Mouse (Mus musculus): ENCODE data around the gene Rsph14. TPM values are rescaled to one million over a fixed set of nuclear protein-coding genes. Genes with fewer than 3 reads are reported as not detected.

Gene Rsph14
- total RNA-seq, 1 experiment, result 0.18 TPM

DNA sequence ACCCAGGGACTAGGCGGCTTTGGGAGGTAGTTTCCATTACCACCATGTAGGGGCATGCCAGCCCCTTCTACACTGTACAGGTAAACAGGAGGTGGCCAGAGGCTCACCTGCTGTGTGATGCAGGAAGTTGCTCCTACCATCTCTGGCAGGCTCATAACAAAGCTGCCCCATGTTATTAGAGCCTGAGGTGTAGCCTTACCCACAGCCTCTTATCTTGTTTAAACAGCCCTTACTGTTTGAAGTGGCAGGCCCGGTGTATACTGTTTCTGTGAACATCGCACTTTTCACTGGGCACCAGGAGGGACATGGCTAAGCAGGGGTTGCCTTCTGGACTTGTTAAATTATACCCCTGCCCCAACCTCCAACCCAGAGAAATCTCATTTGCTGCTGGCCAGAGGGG lies 28.3 kb downstream of the Rsph14 start:
- Histone ChIP-seq H3K4me1 (ENCODE audit: control insufficient read depth in 2 of 2, insufficient read depth in 2 of 2, low read length in 2 of 2, poor library complexity in 1 of 2) (peaks cover 0 to 3% of the 10 kb centered on the region in 2 experiments; a peak in 1 of 4 replicates), H3K4me3 (ENCODE audit: insufficient read depth in 1 of 2, low read depth in 1 of 2, low read length in 2 of 2, poor library complexity in 1 of 2, severe bottlenecking in 1 of 2) (no peak overlapping the region), H3K27ac (ENCODE audit: insufficient read depth, low read depth, low read length, poor library complexity, severe bottlenecking) (no peak overlapping the region; the same call in 1 of the 2 replicates), H3K36me3 (ENCODE audit: control insufficient read depth, insufficient read depth, low read length, poor library complexity, severe bottlenecking) (no peaks in the 10 kb centered on the region), H3K9ac (ENCODE audit: insufficient read depth, low read depth, low read length, poor library complexity, severe bottlenecking) (no peak overlapping the region), H3K9me3 (ENCODE audit: control insufficient read depth, insufficient read depth, low read depth, low read length) (no peaks in the 10 kb centered on the region)
- no peak for DNase-seq (ENCODE audit: low read depth, low spot score)
- in situ Hi-C loops (cut with MboI; ENCODE audit: low sequenced_read_pairs in 2 of 2, unreplicated experiment in 2 of 2), result no loop called here
- TF ChIP-seq HCFC1 (IDR thresholded peaks at IDR 0.05; ENCODE audit: borderline replicate concordance, insufficient read depth, low read length) (no peak), ZNF384 (IDR thresholded peaks at IDR 0.05; ENCODE audit: low read depth, low read length) (no peak), MAFK (IDR thresholded peaks at IDR 0.05; ENCODE audit: insufficient read depth, low read depth, low read length) (no peak), CHD2 (IDR thresholded peaks at IDR 0.05; ENCODE audit: low read depth, low read length) (no peak), ZC3H11A (IDR thresholded peaks at IDR 0.05; ENCODE audit: borderline replicate concordance, low read depth, low read length) (no peak)

DNA sequence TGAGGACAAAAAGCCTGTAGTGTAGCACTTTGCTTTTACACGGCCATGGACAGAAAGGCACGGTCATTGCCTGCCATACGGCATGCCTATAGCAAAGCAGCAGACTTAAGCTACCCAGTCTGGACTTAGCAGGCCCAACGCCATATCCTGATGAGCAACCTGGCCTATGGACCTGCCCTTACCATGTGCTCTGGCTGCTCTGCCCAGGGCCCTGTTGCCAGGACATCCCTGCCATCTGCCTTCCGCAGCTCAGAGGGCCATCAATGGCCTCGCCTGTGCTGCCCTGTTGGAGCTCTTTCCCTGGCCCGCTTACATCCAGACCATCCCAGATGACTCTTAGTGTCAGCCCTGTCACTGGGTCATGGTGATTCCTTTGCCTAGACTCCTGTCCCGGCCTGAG lies 31.0 kb downstream of the Rsph14 start:
- Histone ChIP-seq H3K36me3 (ENCODE audit: control insufficient read depth, insufficient read depth, low read length, poor library complexity, severe bottlenecking) (no peaks in the 10 kb centered on the region), H3K27ac (ENCODE audit: insufficient read depth, low read depth, low read length, poor library complexity, severe bottlenecking) (no peak overlapping the region), H3K4me3 (ENCODE audit: insufficient read depth in 1 of 2, low read depth in 1 of 2, low read length in 2 of 2, poor library complexity in 1 of 2, severe bottlenecking in 1 of 2) (no peak overlapping the region), H3K9me3 (ENCODE audit: control insufficient read depth, insufficient read depth, low read depth, low read length) (no peaks in the 10 kb centered on the region), H3K9ac (ENCODE audit: insufficient read depth, low read depth, low read length, poor library complexity, severe bottlenecking) (no peak overlapping the region), H3K4me1 (ENCODE audit: control insufficient read depth in 2 of 2, insufficient read depth in 2 of 2, low read length in 2 of 2, poor library complexity in 1 of 2) (peaks cover 0 to 3% of the 10 kb centered on the region in 2 experiments; a peak in 1 of 4 replicates)
- TF ChIP-seq ZC3H11A (IDR thresholded peaks at IDR 0.05; ENCODE audit: borderline replicate concordance, low read depth, low read length) (no peak), MAFK (IDR thresholded peaks at IDR 0.05; ENCODE audit: insufficient read depth, low read depth, low read length) (no peak)
- in situ Hi-C loops (cut with MboI; ENCODE audit: low sequenced_read_pairs in 2 of 2, unreplicated experiment in 2 of 2), result no loop called here
- DNase-seq (ENCODE audit: low read depth, low spot score), result no peak

DNA sequence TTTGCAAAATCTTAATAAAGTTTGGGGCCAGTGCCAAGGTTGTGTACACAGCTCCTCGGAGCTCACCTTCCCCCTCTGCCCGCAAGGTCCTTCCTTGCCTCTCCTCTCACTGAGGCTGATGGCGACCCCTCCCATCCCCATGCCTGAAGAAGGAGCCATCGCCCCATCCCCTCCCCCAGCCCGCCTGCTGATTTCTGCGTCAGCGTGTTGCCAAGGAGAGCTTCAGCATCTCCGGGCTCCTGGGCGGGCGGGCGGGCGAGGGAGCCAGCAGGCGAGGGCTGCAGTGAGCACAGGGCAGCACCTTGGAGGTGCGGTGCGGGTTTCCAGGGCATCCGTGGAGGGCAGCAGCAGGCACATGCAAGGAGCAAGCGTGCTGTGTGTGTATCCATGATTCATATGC lies 37.0 kb downstream of the Rsph14 start:
- H3K9ac ChIP-seq (ENCODE audit: insufficient read depth, low read depth, low read length, poor library complexity, severe bottlenecking), result no peak overlapping the region
- in situ Hi-C loops (cut with MboI; ENCODE audit: low sequenced_read_pairs in 2 of 2, unreplicated experiment in 2 of 2), result no loop called here
- TF ChIP-seq ZNF384 (IDR thresholded peaks at IDR 0.05; ENCODE audit: low read depth, low read length) (no peak), CHD2 (IDR thresholded peaks at IDR 0.05; ENCODE audit: low read depth, low read length) (no peak), MAFK (IDR thresholded peaks at IDR 0.05; ENCODE audit: insufficient read depth, low read depth, low read length) (no peak), HCFC1 (IDR thresholded peaks at IDR 0.05; ENCODE audit: borderline replicate concordance, insufficient read depth, low read length) (no peak), ZC3H11A (IDR thresholded peaks at IDR 0.05; ENCODE audit: borderline replicate concordance, low read depth, low read length) (no peak)
- H3K9me3 ChIP-seq (ENCODE audit: control insufficient read depth, insufficient read depth, low read depth, low read length), result no peaks in the 10 kb centered on the region
- DNase-seq (ENCODE audit: low read depth, low spot score), result no peak
- H3K27ac ChIP-seq (ENCODE audit: insufficient read depth, low read depth, low read length, poor library complexity, severe bottlenecking), result no peak overlapping the region
- H3K36me3 ChIP-seq (ENCODE audit: control insufficient read depth, insufficient read depth, low read length, poor library complexity, severe bottlenecking), result no peaks in the 10 kb centered on the region
- no peak overlapping the region for H3K4me3 ChIP-seq (ENCODE audit: insufficient read depth in 1 of 2, low read depth in 1 of 2, low read length in 2 of 2, poor library complexity in 1 of 2, severe bottlenecking in 1 of 2)
- peaks cover 0 to 6% of the 10 kb centered on the region in 2 experiments; a peak in 1 of 4 replicates for H3K4me1 ChIP-seq (ENCODE audit: control insufficient read depth in 2 of 2, insufficient read depth in 2 of 2, low read length in 2 of 2, poor library complexity in 1 of 2)

DNA sequence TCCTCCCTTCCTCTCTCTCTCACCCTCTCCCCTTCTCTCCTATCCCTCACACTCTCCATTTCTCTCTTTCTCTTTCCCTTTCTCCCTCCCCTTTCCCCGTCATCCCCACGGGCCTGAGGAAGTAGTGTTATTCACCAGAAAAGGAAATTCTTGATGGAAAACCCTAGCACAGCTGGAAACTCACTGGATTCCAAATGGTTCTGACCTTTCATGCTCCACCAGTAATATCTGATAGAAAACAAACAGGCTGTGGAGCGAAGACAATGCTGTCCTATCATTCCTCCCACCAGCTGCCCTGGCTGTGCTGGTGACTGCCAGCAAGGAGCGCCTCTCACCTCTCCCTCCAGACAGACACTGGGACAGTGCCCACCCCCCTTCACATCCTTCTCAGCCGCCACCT lies 37.5 kb downstream of the Rsph14 start:
- H3K27ac ChIP-seq (ENCODE audit: insufficient read depth, low read depth, low read length, poor library complexity, severe bottlenecking), result no peak overlapping the region

More for the DNA sequence above, 37.5 kb downstream of the Rsph14 start:
- DNase-seq (ENCODE audit: low read depth, low spot score), result no peak
- peaks cover 0 to 6% of the 10 kb centered on the region in 2 experiments; a peak in 1 of 4 replicates for H3K4me1 ChIP-seq (ENCODE audit: control insufficient read depth in 2 of 2, insufficient read depth in 2 of 2, low read length in 2 of 2, poor library complexity in 1 of 2)
- no peak overlapping the region for H3K9ac ChIP-seq (ENCODE audit: insufficient read depth, low read depth, low read length, poor library complexity, severe bottlenecking)
- no peak overlapping the region for H3K4me3 ChIP-seq (ENCODE audit: insufficient read depth in 1 of 2, low read depth in 1 of 2, low read length in 2 of 2, poor library complexity in 1 of 2, severe bottlenecking in 1 of 2)
- no peaks in the 10 kb centered on the region for H3K9me3 ChIP-seq (ENCODE audit: control insufficient read depth, insufficient read depth, low read depth, low read length)
- H3K36me3 ChIP-seq (ENCODE audit: control insufficient read depth, insufficient read depth, low read length, poor library complexity, severe bottlenecking), result no peaks in the 10 kb centered on the region
- TF ChIP-seq ZC3H11A (IDR thresholded peaks at IDR 0.05; ENCODE audit: borderline replicate concordance, low read depth, low read length) (no peak), HCFC1 (IDR thresholded peaks at IDR 0.05; ENCODE audit: borderline replicate concordance, insufficient read depth, low read length) (no peak), ZNF384 (IDR thresholded peaks at IDR 0.05; ENCODE audit: low read depth, low read length) (no peak)
- in situ Hi-C loops (cut with MboI; ENCODE audit: low sequenced_read_pairs in 2 of 2, unreplicated experiment in 2 of 2), result no loop called here
